Mouse (Mus musculus) right cerebral cortex, postnatal 25 days (tissue): ENCODE measurements around the gene Rnasek.

Experiments
- DNase-seq: peaks from one replicate; pipeline ENCODE4 v3.0.0; 2022

Gene Rnasek

GRCm38 (mm10) chr11:70239541-70240279 is at the start of gene Rnasek, which contains the start of gene Gm21988:
Gene Rnasek (minus strand): TSS chr11:70239842.
Gene Gm21988 (minus strand): TSS chr11:70239830.
- DNase-seq: peak; percentile 83

- DNase-seq: no peak
These were observed 49.6 kb upstream of the Rnasek start for GRCm38 (mm10) chr11:70289236-70289635.

GRCm38 (mm10) chr11:70288102-70288501 is 48.5 kb upstream of the Rnasek start:
- no peak for DNase-seq

DNA sequence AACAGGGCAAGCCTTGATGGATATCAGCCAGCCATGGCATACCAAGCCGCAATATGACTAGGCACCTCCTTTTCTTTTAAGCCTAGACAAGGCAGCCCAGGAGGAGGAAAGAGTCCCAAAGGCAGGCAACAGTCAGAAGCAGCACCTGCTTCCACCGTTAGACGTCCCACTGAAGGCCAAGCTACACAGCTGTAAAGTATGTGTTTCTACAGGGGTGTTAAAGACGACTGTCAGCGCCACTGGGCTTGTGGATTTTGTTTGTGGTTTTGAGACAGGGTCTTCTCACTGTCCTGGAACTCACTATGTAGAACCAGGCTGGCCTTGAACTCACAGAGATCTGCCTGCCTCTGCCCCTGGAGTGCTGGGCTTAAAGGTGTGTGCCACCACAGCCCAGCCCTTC is 46.0 kb upstream of the Rnasek start:
- DNase-seq: no peak

- no peak for DNase-seq
These were observed 45.1 kb upstream of the Rnasek start for GRCm38 (mm10) chr11:70284757-70285156.

DNA sequence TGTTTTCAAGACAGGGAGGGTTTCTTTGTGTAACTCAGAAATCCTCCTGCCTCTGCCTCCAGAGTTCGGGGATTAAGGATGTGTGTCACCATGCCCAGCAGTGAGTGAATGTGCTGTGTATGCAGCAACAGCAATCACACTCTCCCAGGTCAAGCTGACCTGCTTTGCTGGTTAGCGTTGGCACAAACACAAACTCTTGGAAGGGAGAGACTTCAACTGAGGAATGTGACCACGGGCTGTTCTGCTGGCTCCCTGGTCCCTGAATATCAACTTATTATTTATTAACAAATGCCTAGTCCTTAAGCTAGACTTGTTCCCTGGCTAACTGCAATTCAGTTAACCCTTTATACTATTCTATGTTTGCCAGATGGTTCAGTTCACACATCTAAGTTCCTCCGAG is 44.0 kb upstream of the Rnasek start:
- DNase-seq: no peak

- DNase-seq: no peak
These were observed 40.8 kb upstream of the Rnasek start for GRCm38 (mm10) chr11:70280441-70280840.

- no peak for DNase-seq
These were observed 39.3 kb upstream of the Rnasek start for GRCm38 (mm10) chr11:70278961-70279360.

- DNase-seq: no peak
These were observed 32.0 kb upstream of the Rnasek start for GRCm38 (mm10) chr11:70271641-70272040.

DNA sequence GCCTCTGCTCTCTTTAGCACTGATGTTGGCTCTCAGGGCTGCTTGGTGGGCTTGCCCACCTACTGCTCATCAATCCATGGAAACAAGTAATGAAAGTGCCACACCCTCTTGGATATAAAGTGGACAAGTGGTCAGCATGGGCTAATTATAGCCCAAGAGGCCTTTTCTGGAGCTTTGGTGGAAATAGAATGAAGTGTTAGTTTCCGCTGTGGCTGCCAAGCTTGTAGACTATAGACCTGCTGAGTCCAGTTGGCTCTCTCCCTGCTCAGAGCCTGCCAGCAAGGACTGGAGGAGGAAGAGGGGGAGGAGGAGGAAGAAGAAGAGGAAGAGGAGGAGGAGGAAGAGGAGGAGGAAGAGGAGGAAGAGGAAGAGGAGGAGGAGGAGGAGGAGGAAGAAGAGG is 26.8 kb upstream of the Rnasek start:
- DNase-seq: no peak

DNA sequence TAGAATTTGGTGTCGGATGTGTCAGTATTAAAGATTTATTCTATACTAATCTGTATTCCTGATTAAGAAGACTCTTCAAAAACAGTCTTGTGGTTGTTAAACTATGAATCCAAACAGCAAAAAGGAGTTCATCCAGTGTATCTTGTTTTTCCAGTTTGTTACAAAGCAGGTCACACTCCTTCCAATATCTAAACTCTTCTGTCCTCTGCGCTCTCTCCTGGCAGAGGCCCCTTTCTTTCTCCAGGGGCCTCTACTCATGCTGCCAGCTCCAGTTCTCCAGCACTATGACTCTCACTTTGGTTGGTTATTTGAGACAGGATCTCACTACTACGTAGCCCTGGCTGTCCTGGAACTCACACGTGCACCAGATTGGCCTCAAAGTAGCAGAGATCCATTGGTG is 26.2 kb upstream of the Rnasek start:
- DNase-seq: no peak

- DNase-seq: no peak
These were observed 25.6 kb upstream of the Rnasek start for GRCm38 (mm10) chr11:70265252-70265651.

DNA sequence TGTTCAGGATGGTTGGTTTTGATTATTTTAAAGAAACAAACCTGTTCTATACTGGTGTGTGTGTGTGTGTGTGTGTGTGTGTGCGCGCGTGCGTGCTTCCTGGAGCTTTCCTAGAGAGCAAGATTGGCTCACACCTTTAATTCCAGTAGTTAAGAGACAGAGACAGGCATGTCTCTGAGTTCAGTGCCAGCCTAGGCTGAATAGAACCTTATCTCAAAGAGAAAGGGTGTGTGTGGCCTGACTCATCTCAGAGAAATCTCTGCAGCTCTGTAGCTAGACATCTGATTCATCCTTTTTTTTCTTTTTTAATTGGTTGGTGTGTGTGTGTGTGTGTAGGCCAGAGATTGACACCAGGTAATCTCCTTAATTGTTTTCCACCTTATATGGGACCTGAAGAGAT is 19.4 kb upstream of the Rnasek start:
- DNase-seq: no peak

GRCm38 (mm10) chr11:70254931-70255531 is 15.4 kb upstream of the Rnasek start, which contains the start of gene Alox12:
Gene Alox12 (minus strand): TSS chr11:70255353.
- DNase-seq: no peak

GRCm38 (mm10) chr11:70254337-70254736 is 14.7 kb upstream of the Rnasek start:
- no peak for DNase-seq

DNA sequence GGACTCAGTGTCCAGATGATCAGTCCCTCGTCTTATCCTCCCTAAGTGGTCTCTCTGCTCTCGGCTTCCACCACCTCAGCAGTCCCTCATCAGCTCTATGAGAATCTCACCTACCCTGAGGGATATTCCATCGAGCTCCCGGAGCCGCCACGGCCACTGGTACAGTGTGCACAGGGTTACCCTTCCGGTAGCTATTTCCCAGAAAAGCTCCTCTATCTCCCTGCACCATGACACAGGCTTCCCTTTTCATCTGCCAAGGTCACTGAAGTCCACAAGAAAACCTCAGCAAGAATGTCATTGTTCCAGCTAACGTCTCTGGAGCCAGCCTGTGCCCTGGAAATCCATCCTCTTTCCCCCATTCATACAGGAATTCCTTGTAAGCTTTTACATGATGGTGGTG is 12.2 kb upstream of the Rnasek start:
- DNase-seq: no peak

- no peak for DNase-seq
These were observed 10.5 kb upstream of the Rnasek start for GRCm38 (mm10) chr11:70250150-70250549.

DNA sequence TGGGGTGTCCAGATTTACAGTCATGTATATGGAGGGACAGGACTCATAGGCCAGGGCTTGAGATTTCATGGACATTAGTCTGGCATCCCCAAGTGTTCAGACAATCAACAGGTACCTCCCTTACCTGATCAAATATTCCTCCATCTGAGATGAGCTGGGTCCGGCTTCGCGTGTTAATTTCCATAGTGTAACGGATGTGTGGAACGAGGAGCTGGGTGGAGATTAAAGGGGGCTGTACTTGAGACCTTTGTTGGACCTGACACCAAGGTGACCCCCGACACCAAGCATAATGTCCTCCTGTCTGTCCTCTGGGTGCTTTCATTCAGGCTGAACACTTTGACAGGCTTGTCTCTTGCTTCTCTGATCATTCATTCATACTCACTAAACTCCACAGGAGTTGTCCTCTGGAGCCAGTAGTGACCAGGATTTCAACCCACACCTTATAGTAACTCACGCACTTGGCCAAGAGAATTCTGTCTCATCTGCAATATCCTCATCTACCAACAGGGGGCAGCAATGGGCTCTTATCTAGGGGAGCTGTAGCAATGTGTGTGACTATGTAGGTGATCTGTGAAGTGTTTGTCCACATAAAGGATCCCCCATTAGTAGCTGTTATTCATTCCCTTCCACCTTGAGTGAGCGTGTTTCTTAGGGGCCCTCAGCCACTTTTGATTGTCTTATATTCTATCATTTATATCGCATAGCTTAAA is 7.6 kb upstream of the Rnasek start:
- no peak for DNase-seq

DNA sequence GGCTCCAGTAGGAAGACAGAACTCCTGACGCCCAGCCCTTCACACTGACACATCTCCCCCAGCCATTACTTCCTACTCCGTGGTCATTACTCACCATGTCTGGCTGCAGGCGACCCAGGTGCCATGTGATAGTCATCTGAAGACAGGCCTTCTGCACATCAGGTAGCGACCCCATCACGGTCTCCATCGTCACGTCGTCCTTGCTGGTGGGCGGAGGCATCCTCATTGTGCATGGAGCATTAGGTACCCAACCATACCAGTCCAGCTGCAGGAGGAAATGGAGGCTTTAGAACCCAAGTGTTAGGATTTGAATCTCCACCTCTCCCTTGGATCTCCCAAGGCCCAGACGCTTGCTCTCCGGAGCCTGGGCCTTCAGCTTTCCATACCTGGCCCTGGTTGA is 2.9 kb upstream of the Rnasek start:
- no peak for DNase-seq

DNA sequence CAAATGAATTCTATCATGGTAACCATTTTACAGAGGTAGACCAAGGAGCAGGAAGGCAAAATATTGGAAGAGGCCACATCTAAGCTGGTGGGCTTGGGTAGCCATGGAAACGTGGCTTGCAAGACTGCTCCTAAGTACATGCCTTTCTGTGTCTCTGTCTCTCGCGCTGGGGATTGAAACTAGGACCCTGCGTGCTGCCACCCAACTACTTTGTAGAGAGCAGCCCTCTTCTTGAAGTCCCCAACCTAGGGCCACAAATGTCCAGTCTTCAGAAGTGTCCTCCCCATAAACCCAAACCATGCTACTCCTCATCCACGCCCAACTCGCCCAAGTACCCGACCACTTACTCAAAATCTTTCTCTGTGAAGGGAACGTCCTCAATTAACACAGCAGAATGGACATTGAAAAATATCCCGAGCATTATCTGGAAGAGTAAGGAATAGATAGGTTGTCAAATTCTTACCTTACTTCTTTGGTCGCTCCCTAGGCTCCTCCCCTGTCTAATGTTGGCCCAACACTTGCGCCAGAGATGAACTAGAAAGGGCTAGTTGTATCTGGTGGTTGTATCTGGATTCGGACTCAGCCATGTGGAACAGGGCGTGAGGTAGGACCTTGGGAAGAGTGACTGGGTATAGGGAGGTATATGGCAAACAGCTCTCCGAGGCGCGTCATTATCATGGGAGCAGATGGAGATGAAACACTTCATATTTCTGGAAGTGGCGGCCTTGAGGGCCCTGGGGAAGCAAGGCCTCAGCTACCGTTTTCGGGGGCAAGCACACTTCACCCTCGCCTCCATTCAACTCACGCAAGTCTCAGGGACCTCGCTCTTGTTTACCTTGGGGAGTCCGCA is 826 bp downstream of the Rnasek start:
- DNase-seq: no peak

DNA sequence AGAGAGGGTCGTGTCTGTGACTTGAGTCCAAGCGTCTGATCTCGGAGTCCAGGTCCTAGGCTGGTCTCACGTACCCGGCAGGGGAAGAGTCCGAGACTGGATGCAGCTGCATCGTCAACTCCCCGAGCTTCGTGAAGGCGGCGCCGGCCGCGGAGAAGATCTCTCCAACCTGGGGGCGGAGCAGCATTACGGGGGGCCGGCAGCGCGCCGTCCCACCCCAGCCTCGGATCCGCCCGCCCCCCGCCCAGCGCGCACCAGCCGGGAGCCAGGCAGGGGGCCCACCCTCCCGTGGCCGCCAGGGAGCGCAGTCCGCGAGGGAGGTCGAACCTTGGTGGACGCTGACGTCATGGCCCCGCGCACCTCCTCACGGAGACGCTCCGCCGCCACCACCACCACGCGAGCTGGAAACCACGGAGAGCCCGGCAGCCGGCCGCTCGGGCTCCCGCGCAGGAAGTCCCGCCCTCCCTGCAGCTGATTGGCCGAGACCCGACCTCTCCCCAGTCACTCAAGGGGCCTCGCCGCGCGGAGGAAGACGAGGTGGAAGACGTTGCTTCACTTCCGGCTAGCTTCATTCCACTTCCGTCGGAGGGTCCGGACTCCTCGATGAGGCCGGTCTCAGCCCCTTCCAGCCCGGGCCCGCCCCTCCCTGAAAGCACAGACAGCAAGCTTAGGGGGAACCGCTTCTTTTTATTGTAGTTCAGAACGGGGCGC is 2.0 kb downstream of the Rnasek start, which contains the start of gene 0610010K14Rik:
Gene 0610010K14Rik (minus strand): TSS at position 458 of the 711 bp plus-strand sequence.
- DNase-seq: peak; percentile 99

- DNase-seq: no peak
These were observed 2.9 kb downstream of the Rnasek start for GRCm38 (mm10) chr11:70236717-70237116.
